Mouse (Mus musculus): ENCODE data around the gene Gm42957.

DNA sequence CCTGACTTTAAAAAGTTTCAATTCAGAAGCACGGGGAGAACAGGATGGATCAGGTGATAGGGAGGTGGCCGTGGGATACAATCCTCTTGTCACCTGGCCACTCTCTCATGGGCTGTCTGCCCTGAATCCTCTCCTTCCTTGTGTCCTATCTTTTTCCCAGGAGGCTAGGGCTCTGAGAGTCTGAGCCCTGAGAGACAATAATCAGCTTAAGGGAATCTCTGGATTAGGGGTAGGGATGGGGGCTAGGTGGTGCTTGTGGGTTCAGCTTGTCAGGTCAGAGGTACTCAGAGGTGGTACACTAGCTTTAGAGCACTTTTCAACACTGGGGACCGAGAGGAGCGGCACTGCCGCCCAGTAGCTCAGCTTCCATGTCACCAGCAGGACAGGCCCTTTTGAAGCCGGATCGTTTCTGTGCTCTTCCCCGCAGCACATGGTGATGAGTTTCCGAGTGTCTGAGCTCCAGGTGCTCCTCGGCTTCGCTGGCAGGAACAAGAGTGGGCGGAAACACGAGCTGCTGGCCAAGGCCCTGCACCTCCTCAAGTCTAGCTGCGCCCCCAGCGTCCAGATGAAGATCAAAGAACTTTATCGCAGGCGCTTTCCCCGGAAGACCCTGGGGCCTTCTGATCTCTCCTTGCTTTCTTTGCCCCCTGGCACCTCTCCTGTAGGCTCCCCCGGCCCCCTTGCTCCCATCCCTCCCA is 63.9 kb downstream of the Gm42957 start:
- TF ChIP-seq CTCF (IDR thresholded peaks at IDR 0.05; ENCODE audit: extremely low read depth, insufficient read length, insufficient replicate concordance, low read depth, low read length) (no peak), POLR2A (IDR thresholded peaks at IDR 0.05; ENCODE audit: low read depth, low read length) (no peak)
